Mouse (Mus musculus) liver, embryonic 15.5 days (tissue): ENCODE measurements around the gene Scube1. TPM values are rescaled to one million over a fixed set of nuclear protein-coding genes. Genes with fewer than 3 reads are reported as not detected.

ENCODE experiments used
- ATAC-seq: fragments of 200-750 bp; cut with Nextera tagmentation; 2 replicates; pipeline ENCODE4 v1.8.0; 2017; ENCODE audit warnings: moderate number of reproducible peaks, mild to moderate bottlenecking, moderate library complexity; ENCODE audit not compliant: insufficient read depth
- H3K27ac ChIP-seq: fragments of 300-500 bp; sonication (generic); replicated peaks from 2 replicates; pipeline ENCODE4 v1.5.1; 2015; ENCODE audit warnings: mild to moderate bottlenecking, inconsistent platforms
- H3K27me3 ChIP-seq: fragments of 300-500 bp; sonication (generic); 2 replicates; pipeline ENCODE4 v1.6.1; 2015; ENCODE audit warnings: mild to moderate bottlenecking, inconsistent platforms
- H3K36me3 ChIP-seq: fragments of 300-500 bp; sonication (generic); replicated peaks from 2 replicates; pipeline ENCODE4 v1.6.1; 2015; ENCODE audit warnings: moderate library complexity, mild to moderate bottlenecking, inconsistent platforms
- H3K4me1 ChIP-seq: fragments of 300-500 bp; sonication (generic); replicated peaks from 2 replicates; pipeline ENCODE4 v1.6.1; 2015; ENCODE audit warnings: inconsistent platforms
- H3K4me2 ChIP-seq: fragments of 300-500 bp; sonication (generic); 2 replicates; pipeline ENCODE4 v1.6.1; 2015; ENCODE audit warnings: moderate library complexity, mild to moderate bottlenecking, inconsistent platforms
- H3K4me3 ChIP-seq: fragments of 300-500 bp; sonication (generic); replicated peaks from 2 replicates; pipeline ENCODE4 v1.5.1; 2015; ENCODE audit warnings: mild to moderate bottlenecking, inconsistent platforms
- H3K9ac ChIP-seq: fragments of 300-500 bp; sonication (generic); 2 replicates; pipeline ENCODE4 v1.6.1; 2015; ENCODE audit warnings: moderate library complexity, mild to moderate bottlenecking, inconsistent platforms
- H3K9me3 ChIP-seq: fragments of 300-500 bp; sonication (generic); replicated peaks from 2 replicates; pipeline ENCODE4 v1.6.1; 2016; ENCODE audit warnings: inconsistent platforms
- WGBS: fragments of 180-500 bp; shearing (Covaris S2); methylation state at CpG from one replicate; pipeline ENCODE4 v1.1.7; 2015; ENCODE audit warnings: mixed read lengths; ENCODE audit not compliant: insufficient replicate concordance; 5-methylcytosine and 5-hydroxymethylcytosine counted together
- polyA plus RNA-seq: library from polyadenylated mRNA; unstranded; fragments of >200 nt; fragmentation: Nextera tagmentation; extraction: Ambion mirVana; gene quantifications from 2 replicates; pipeline ENCODE4 v1.2.1, GENCODE M21; 2015

Gene Scube1
- polyA plus RNA-seq, 1 experiment from 2014 or later: 0.16 TPM

- no peaks in the 10 kb centered on the region; the same call in 1 of the 2 replicates for H3K4me1 ChIP-seq
- H3K27me3 ChIP-seq: no peaks in the 10 kb centered on the region
- H3K9me3 ChIP-seq: no peaks in the 10 kb centered on the region
- H3K36me3 ChIP-seq: peaks cover 89% of the 10 kb centered on the region
- WGBS: 82% methylated on average over 8 of the region's 8 CpGs
- no peak overlapping the region for H3K4me3 ChIP-seq
- H3K27ac ChIP-seq: no peak overlapping the region
- no peak overlapping the region for H3K4me2 ChIP-seq
- no peak for ATAC-seq
- H3K9ac ChIP-seq: no peak overlapping the region
These were observed 149.3 kb downstream of the Scube1 start for GRCm38 (mm10) chr15:83575543-83575942.

- no peak overlapping the region for H3K4me2 ChIP-seq
- H3K4me1 ChIP-seq: peaks cover 4% of the 10 kb centered on the region; the same call in 1 of the 2 replicates
- no peak overlapping the region for H3K9ac ChIP-seq
- ATAC-seq: no peak
- no peak overlapping the region for H3K27ac ChIP-seq
- no peaks in the 10 kb centered on the region for H3K9me3 ChIP-seq
- 72% methylated on average over 6 of the region's 6 CpGs for WGBS
- peaks cover 82% of the 10 kb centered on the region for H3K36me3 ChIP-seq
- H3K27me3 ChIP-seq: no peaks in the 10 kb centered on the region
- H3K4me3 ChIP-seq: no peak overlapping the region
These were observed 150.0 kb downstream of the Scube1 start for GRCm38 (mm10) chr15:83574731-83575351.

- no peak overlapping the region for H3K27ac ChIP-seq
- no peaks in the 10 kb centered on the region for H3K27me3 ChIP-seq
- H3K36me3 ChIP-seq: peaks cover 69% of the 10 kb centered on the region
- H3K4me3 ChIP-seq: no peak overlapping the region
- no peak overlapping the region for H3K4me2 ChIP-seq
- no peaks in the 10 kb centered on the region for H3K9me3 ChIP-seq
- H3K4me1 ChIP-seq: peaks cover 16% of the 10 kb centered on the region
- no peak for ATAC-seq
- H3K9ac ChIP-seq: no peak overlapping the region
- WGBS: 92% methylated on average over 12 of the region's 12 CpGs
These were observed 151.2 kb downstream of the Scube1 start for GRCm38 (mm10) chr15:83573606-83574005.

- Histone ChIP-seq H3K9ac (no peak overlapping the region), H3K4me2 (no peak overlapping the region), H3K27ac (no peak overlapping the region), H3K36me3 (peaks cover 55% of the 10 kb centered on the region), H3K4me3 (no peak overlapping the region), H3K27me3 (no peaks in the 10 kb centered on the region), H3K9me3 (no peaks in the 10 kb centered on the region), H3K4me1 (peaks cover 30% of the 10 kb centered on the region)
- WGBS: 75% methylated on average over 4 of the region's 4 CpGs
- ATAC-seq: no peak
These were observed 152.7 kb downstream of the Scube1 start for GRCm38 (mm10) chr15:83572132-83572531.

- Histone ChIP-seq H3K27me3 (no peaks in the 10 kb centered on the region), H3K9me3 (no peaks in the 10 kb centered on the region), H3K4me1 (peaks cover 35% of the 10 kb centered on the region), H3K36me3 (peaks cover 50% of the 10 kb centered on the region), H3K4me3 (no peak overlapping the region), H3K4me2 (no peak overlapping the region), H3K9ac (no peak overlapping the region), H3K27ac (0 out of 2 replicates have a peak overlapping the region, but pooled peaks have one; percentile 6)
- ATAC-seq: no peak
- WGBS: 73% methylated on average over 5 of the region's 5 CpGs
These were observed 153.2 kb downstream of the Scube1 start for GRCm38 (mm10) chr15:83571636-83572035.

- no peaks in the 10 kb centered on the region for H3K9me3 ChIP-seq
- peaks cover 40% of the 10 kb centered on the region for H3K36me3 ChIP-seq
- no peaks in the 10 kb centered on the region for H3K27me3 ChIP-seq
- 60% methylated on average over 2 of the region's 2 CpGs for WGBS
- no peak overlapping the region for H3K9ac ChIP-seq
- no peak overlapping the region for H3K4me3 ChIP-seq
- no peak overlapping the region for H3K4me2 ChIP-seq
- no peak for ATAC-seq
- no peak overlapping the region for H3K27ac ChIP-seq
- peaks cover 44% of the 10 kb centered on the region for H3K4me1 ChIP-seq
These were observed 154.2 kb downstream of the Scube1 start for GRCm38 (mm10) chr15:83570641-83571040.

GRCm38 (mm10) chr15:83569682-83570081, 155.1 kb downstream of the Scube1 start:
- H3K4me1 ChIP-seq: peaks cover 54% of the 10 kb centered on the region
- no peak for ATAC-seq
- no peaks in the 10 kb centered on the region for H3K9me3 ChIP-seq
- H3K27me3 ChIP-seq: no peaks in the 10 kb centered on the region
- H3K4me2 ChIP-seq: no peak overlapping the region
- 63% methylated on average over 11 of the region's 11 CpGs for WGBS
- H3K9ac ChIP-seq: no peak overlapping the region
- no peak overlapping the region for H3K27ac ChIP-seq
- no peak overlapping the region for H3K4me3 ChIP-seq
- peaks cover 30% of the 10 kb centered on the region for H3K36me3 ChIP-seq

GRCm38 (mm10) chr15:83568544-83568943, 156.3 kb downstream of the Scube1 start:
- no peak overlapping the region for H3K9ac ChIP-seq
- ATAC-seq: no peak
- no peak overlapping the region for H3K4me3 ChIP-seq
- no peak overlapping the region for H3K4me2 ChIP-seq
- H3K27me3 ChIP-seq: no peaks in the 10 kb centered on the region
- no peak overlapping the region for H3K27ac ChIP-seq
- H3K36me3 ChIP-seq: peaks cover 19% of the 10 kb centered on the region
- WGBS: 86% methylated on average over 5 of the region's 5 CpGs
- H3K9me3 ChIP-seq: no peaks in the 10 kb centered on the region
- H3K4me1 ChIP-seq: peaks cover 64% of the 10 kb centered on the region

GRCm38 (mm10) chr15:83567728-83568127, 157.1 kb downstream of the Scube1 start:
- Histone ChIP-seq H3K4me1 (peaks cover 71% of the 10 kb centered on the region), H3K27me3 (no peaks in the 10 kb centered on the region), H3K4me3 (no peak overlapping the region), H3K4me2 (no peak overlapping the region), H3K36me3 (peaks cover 14% of the 10 kb centered on the region), H3K27ac (peak overlapping the region; percentile 16; the same call in 1 of the 2 replicates), H3K9ac (0 out of 2 replicates have a peak overlapping the region, but pooled peaks have one; percentile 1), H3K9me3 (no peaks in the 10 kb centered on the region)
- no peak for ATAC-seq
- WGBS: 76% methylated on average over 3 of the region's 3 CpGs

- H3K27ac ChIP-seq: peak overlapping the region; percentile 93
- H3K9ac ChIP-seq: peak overlapping the region; percentile 48; the same call in 1 of the 2 replicates
- H3K4me1 ChIP-seq: peaks cover 83% of the 10 kb centered on the region
- H3K4me3 ChIP-seq: peak overlapping the region; percentile 78
- no peaks in the 10 kb centered on the region for H3K36me3 ChIP-seq
- no peak for ATAC-seq
- 69% methylated on average over 5 of the region's 5 CpGs for WGBS
- H3K27me3 ChIP-seq: no peaks in the 10 kb centered on the region
- H3K9me3 ChIP-seq: no peaks in the 10 kb centered on the region
- peak overlapping the region; percentile 91 for H3K4me2 ChIP-seq
These were observed 158.8 kb downstream of the Scube1 start for GRCm38 (mm10) chr15:83566006-83566405.

GRCm38 (mm10) chr15:83565434-83565833, 159.4 kb downstream of the Scube1 start:
- no peaks in the 10 kb centered on the region for H3K36me3 ChIP-seq
- H3K4me2 ChIP-seq: peak overlapping the region; percentile 91
- H3K4me1 ChIP-seq: peaks cover 83% of the 10 kb centered on the region
- WGBS: 34% methylated on average over 3 of the region's 3 CpGs
- H3K4me3 ChIP-seq: peak overlapping the region; percentile 78
- peak overlapping the region; percentile 48 for H3K9ac ChIP-seq
- H3K27me3 ChIP-seq: no peaks in the 10 kb centered on the region
- no peaks in the 10 kb centered on the region for H3K9me3 ChIP-seq
- H3K27ac ChIP-seq: peak overlapping the region; percentile 93
- ATAC-seq: peak; percentile 87
